Mouse (Mus musculus) thymus, postnatal 36 days (tissue): ENCODE measurements around the gene Safb.

ENCODE experiments used
- DNase-seq, 2 experiments: peaks; one replicate each; pipeline ENCODE4 v3.0.0; 2022; ENCODE audit warnings: mixed read lengths in 2 of 2

Safb gene

GRCm38 (mm10) chr17:56655311-56655710, 70.7 kb downstream of the Safb start:
- no peak for DNase-seq
